Mouse (Mus musculus): ENCODE measurements around the gene Gm6890.
"Not testable (repeated sequence)": the region's sequence is repeated elsewhere in the genome, so short reads cannot be mapped to it uniquely, and the experiment has no call there.

Gm6890 gene

GRCm38 (mm10) chrX:74740627-74741026 lies at the start of gene Gm6890:
Gm6890 (plus strand) TSS chrX:74740927.
- not testable (repeated sequence) for DNase-seq (ENCODE audit: low read depth)

GRCm38 (mm10) chrX:74726195-74726594 lies 14.5 kb upstream of the Gm6890 start:
- DNase-seq (ENCODE audit: low read depth) = not testable (repeated sequence)

- not testable (repeated sequence) for DNase-seq (ENCODE audit: low read depth)
Observed at GRCm38 (mm10) chrX:74770715-74771114, 30.0 kb downstream of the Gm6890 start.

All from 416B (cell line).